Mouse (Mus musculus): ENCODE data around the gene Ccnc. TPM values are rescaled to one million over a fixed set of nuclear protein-coding genes. Genes with fewer than 3 reads are reported as not detected.

The Ccnc gene
- polyA plus RNA-seq, 1 experiment: 8.5 TPM

DNA sequence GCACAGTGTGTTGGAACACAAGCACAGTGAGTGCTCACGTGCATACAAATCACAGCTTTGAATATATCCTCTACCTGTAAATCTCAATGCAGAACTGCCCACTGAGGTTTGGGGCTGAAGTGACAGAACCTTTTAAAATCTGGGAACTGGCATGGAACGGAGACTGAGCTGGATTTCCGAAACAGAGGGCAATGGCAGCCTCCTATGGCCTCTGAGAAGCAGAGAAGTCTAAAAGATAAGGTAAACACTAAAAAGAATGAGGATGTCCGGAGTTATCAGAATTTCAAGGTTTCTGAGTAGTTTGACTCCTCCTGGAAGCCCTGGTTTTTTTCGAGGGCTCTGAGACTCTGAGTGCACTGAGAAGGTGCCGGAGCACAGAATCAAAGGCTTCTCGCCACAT lies 37.3 kb upstream of the Ccnc start:
- no peaks in the 10 kb centered on the region for H3K36me3 ChIP-seq (ENCODE audit: control insufficient read depth, insufficient read depth)
- H3K4me2 ChIP-seq (ENCODE audit: low read depth): no peak overlapping the region
- H3ac ChIP-seq (ENCODE audit: control insufficient read depth, insufficient read length): no peak overlapping the region
- H3K79me2 ChIP-seq (ENCODE audit: control insufficient read depth, insufficient read depth): no peaks in the 10 kb centered on the region
- H3K4me3 ChIP-seq: no peak overlapping the region
- TF ChIP-seq USF1 (IDR thresholded peaks at IDR 0.05; ENCODE audit: low read depth): no peak
- no peak for TF ChIP-seq SRF (IDR thresholded peaks at IDR 0.05; ENCODE audit: control insufficient read depth, insufficient read length, low read depth)
- no peak for TF ChIP-seq TCF3 (IDR thresholded peaks at IDR 0.05; ENCODE audit: insufficient read length, low read depth)
- TF ChIP-seq REST (IDR thresholded peaks at IDR 0.05; ENCODE audit: insufficient read depth, insufficient read length): no peak
- no peak for TF ChIP-seq MYOG (IDR thresholded peaks at IDR 0.05; ENCODE audit: control insufficient read depth in 1 of 3, insufficient read depth in 1 of 3, insufficient read length in 2 of 3, low read depth in 2 of 3)
- TF ChIP-seq POLR2A (IDR thresholded peaks at IDR 0.05; ENCODE audit: insufficient read length, low read depth): no peak
- no peak for TF ChIP-seq CEBPB (IDR thresholded peaks at IDR 0.05; ENCODE audit: insufficient read depth, poor library complexity, severe bottlenecking)
- no peak for TF ChIP-seq POLR2AphosphoS2 (IDR thresholded peaks at IDR 0.05; ENCODE audit: insufficient read length, low read depth)
- no peak for TF ChIP-seq E2F4 (IDR thresholded peaks at IDR 0.05; ENCODE audit: insufficient read depth)
- TF ChIP-seq MYOD1 (IDR thresholded peaks at IDR 0.05; ENCODE audit: control insufficient read depth in 1 of 3, insufficient read length in 2 of 3, low read depth in 2 of 3): no peak
- TF ChIP-seq TCF12 (IDR thresholded peaks at IDR 0.05; ENCODE audit: insufficient read depth, poor library complexity, severe bottlenecking): no peak
- no peak for TF ChIP-seq MAX (IDR thresholded peaks at IDR 0.05; ENCODE audit: low read depth)
- H3K27me3 ChIP-seq (ENCODE audit: control insufficient read depth, insufficient read depth, insufficient read length): peaks cover 46% of the 10 kb centered on the region

GRCm38 (mm10) chr4:21695638-21696254 lies 31.8 kb upstream of the Ccnc start:
- no peak for TF ChIP-seq REST (IDR thresholded peaks at IDR 0.05; ENCODE audit: insufficient read depth, insufficient read length)
- no peak for TF ChIP-seq MYOD1 (IDR thresholded peaks at IDR 0.05; ENCODE audit: control insufficient read depth in 1 of 3, insufficient read length in 2 of 3, low read depth in 2 of 3)
- TF ChIP-seq SRF (IDR thresholded peaks at IDR 0.05; ENCODE audit: control insufficient read depth, insufficient read length, low read depth): no peak
- no peak for TF ChIP-seq TCF3 (IDR thresholded peaks at IDR 0.05; ENCODE audit: insufficient read length, low read depth)
- TF ChIP-seq POLR2AphosphoS2 (IDR thresholded peaks at IDR 0.05; ENCODE audit: insufficient read length, low read depth): no peak
- no peak for TF ChIP-seq MYOG (IDR thresholded peaks at IDR 0.05; ENCODE audit: control insufficient read depth in 1 of 3, insufficient read depth in 1 of 3, insufficient read length in 2 of 3, low read depth in 2 of 3)
- no peak for TF ChIP-seq POLR2A (IDR thresholded peaks at IDR 0.05; ENCODE audit: insufficient read length, low read depth)
- no peak for TF ChIP-seq USF1 (IDR thresholded peaks at IDR 0.05; ENCODE audit: low read depth)
- no peak for TF ChIP-seq E2F4 (IDR thresholded peaks at IDR 0.05; ENCODE audit: insufficient read depth)
- no peak for TF ChIP-seq CEBPB (IDR thresholded peaks at IDR 0.05; ENCODE audit: insufficient read depth, poor library complexity, severe bottlenecking)
- no peak for TF ChIP-seq MAX (IDR thresholded peaks at IDR 0.05; ENCODE audit: low read depth)
- TF ChIP-seq TCF12 (IDR thresholded peaks at IDR 0.05; ENCODE audit: insufficient read depth, poor library complexity, severe bottlenecking): no peak
- no peak overlapping the region for H3K4me2 ChIP-seq (ENCODE audit: low read depth)
- no peaks in the 10 kb centered on the region for H3K36me3 ChIP-seq (ENCODE audit: control insufficient read depth, insufficient read depth)
- peaks cover 5% of the 10 kb centered on the region for H3K27me3 ChIP-seq (ENCODE audit: control insufficient read depth, insufficient read depth, insufficient read length)
- H3ac ChIP-seq (ENCODE audit: control insufficient read depth, insufficient read length): no peak overlapping the region
- no peak overlapping the region for H3K4me3 ChIP-seq
- no peaks in the 10 kb centered on the region for H3K79me2 ChIP-seq (ENCODE audit: control insufficient read depth, insufficient read depth)

DNA sequence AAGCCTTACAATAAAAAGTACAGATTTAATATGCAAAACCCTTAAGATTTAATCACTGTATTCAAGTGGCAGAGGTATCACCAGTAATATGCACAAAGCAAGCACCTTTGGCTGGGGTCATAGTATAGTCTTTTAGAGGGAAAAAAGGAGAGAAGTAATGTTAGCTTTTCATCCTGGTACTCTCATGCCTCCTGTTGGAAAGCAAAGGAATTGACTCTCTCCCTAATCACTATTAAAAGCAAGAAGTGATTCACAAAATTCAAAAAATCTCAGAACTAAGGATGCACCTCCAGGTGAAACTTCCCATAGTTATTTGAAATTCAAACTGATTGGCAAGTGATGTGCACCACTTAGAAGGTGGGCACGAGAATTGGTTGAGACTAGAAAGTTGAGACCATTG lies 22.5 kb upstream of the Ccnc start:
- Histone ChIP-seq H3K4me3 (no peak overlapping the region), H3K4me2 (ENCODE audit: low read depth) (no peak overlapping the region), H3K27me3 (ENCODE audit: control insufficient read depth, insufficient read depth, insufficient read length) (no peaks in the 10 kb centered on the region), H3K79me2 (ENCODE audit: control insufficient read depth, insufficient read depth) (no peaks in the 10 kb centered on the region), H3ac (ENCODE audit: control insufficient read depth, insufficient read length) (no peak overlapping the region), H3K36me3 (ENCODE audit: control insufficient read depth, insufficient read depth) (no peaks in the 10 kb centered on the region)
- TF ChIP-seq TCF12 (IDR thresholded peaks at IDR 0.05; ENCODE audit: insufficient read depth, poor library complexity, severe bottlenecking) (no peak), POLR2AphosphoS2 (IDR thresholded peaks at IDR 0.05; ENCODE audit: insufficient read length, low read depth) (no peak), TCF3 (IDR thresholded peaks at IDR 0.05; ENCODE audit: insufficient read length, low read depth) (no peak), POLR2A (IDR thresholded peaks at IDR 0.05; ENCODE audit: insufficient read length, low read depth) (no peak), USF1 (IDR thresholded peaks at IDR 0.05; ENCODE audit: low read depth) (no peak)

- TF ChIP-seq CEBPB (IDR thresholded peaks at IDR 0.05; ENCODE audit: insufficient read depth, poor library complexity, severe bottlenecking) (no peak), MYOD1 (IDR thresholded peaks at IDR 0.05; ENCODE audit: control insufficient read depth in 1 of 3, insufficient read length in 2 of 3, low read depth in 2 of 3) (peak in 1 of 3 experiments; percentile 23), REST (IDR thresholded peaks at IDR 0.05; ENCODE audit: insufficient read depth, insufficient read length) (peak; percentile 87), POLR2A (IDR thresholded peaks at IDR 0.05; ENCODE audit: insufficient read length, low read depth) (no peak), MYOG (IDR thresholded peaks at IDR 0.05; ENCODE audit: control insufficient read depth in 1 of 3, insufficient read depth in 1 of 3, insufficient read length in 2 of 3, low read depth in 2 of 3) (peak in 1 of 3 experiments; percentile 53), MAX (IDR thresholded peaks at IDR 0.05; ENCODE audit: low read depth) (peak; percentile 96)
- Histone ChIP-seq H3K4me2 (ENCODE audit: low read depth) (peak overlapping the region; percentile 16), H3K79me2 (ENCODE audit: control insufficient read depth, insufficient read depth) (no peaks in the 10 kb centered on the region), H3K4me3 (no peak overlapping the region), H3K27me3 (ENCODE audit: control insufficient read depth, insufficient read depth, insufficient read length) (no peaks in the 10 kb centered on the region), H3ac (ENCODE audit: control insufficient read depth, insufficient read length) (no peak overlapping the region), H3K36me3 (ENCODE audit: control insufficient read depth, insufficient read depth) (no peaks in the 10 kb centered on the region)
Observed at GRCm38 (mm10) chr4:21712147-21712546, 15.4 kb upstream of the Ccnc start.

GRCm38 (mm10) chr4:21722752-21723334 lies 4.7 kb upstream of the Ccnc start:
- peaks cover 1% of the 10 kb centered on the region for H3K79me2 ChIP-seq (ENCODE audit: control insufficient read depth, insufficient read depth)
- TF ChIP-seq E2F4 (IDR thresholded peaks at IDR 0.05; ENCODE audit: insufficient read depth) (no peak), MYOD1 (IDR thresholded peaks at IDR 0.05; ENCODE audit: control insufficient read depth in 1 of 3, insufficient read length in 2 of 3, low read depth in 2 of 3) (no peak), USF1 (IDR thresholded peaks at IDR 0.05; ENCODE audit: low read depth) (no peak), TCF12 (IDR thresholded peaks at IDR 0.05; ENCODE audit: insufficient read depth, poor library complexity, severe bottlenecking) (no peak), MYOG (IDR thresholded peaks at IDR 0.05; ENCODE audit: control insufficient read depth in 1 of 3, insufficient read depth in 1 of 3, insufficient read length in 2 of 3, low read depth in 2 of 3) (no peak), TCF3 (IDR thresholded peaks at IDR 0.05; ENCODE audit: insufficient read length, low read depth) (no peak), CEBPB (IDR thresholded peaks at IDR 0.05; ENCODE audit: insufficient read depth, poor library complexity, severe bottlenecking) (no peak), POLR2AphosphoS2 (IDR thresholded peaks at IDR 0.05; ENCODE audit: insufficient read length, low read depth) (no peak), SRF (IDR thresholded peaks at IDR 0.05; ENCODE audit: control insufficient read depth, insufficient read length, low read depth) (no peak), REST (IDR thresholded peaks at IDR 0.05; ENCODE audit: insufficient read depth, insufficient read length) (no peak), POLR2A (IDR thresholded peaks at IDR 0.05; ENCODE audit: insufficient read length, low read depth) (no peak), MAX (IDR thresholded peaks at IDR 0.05; ENCODE audit: low read depth) (no peak)
- peak overlapping the region; percentile 55 for H3K4me2 ChIP-seq (ENCODE audit: low read depth)
- H3K4me3 ChIP-seq: no peak overlapping the region
- no peaks in the 10 kb centered on the region for H3K27me3 ChIP-seq (ENCODE audit: control insufficient read depth, insufficient read depth, insufficient read length)
- H3ac ChIP-seq (ENCODE audit: control insufficient read depth, insufficient read length): no peak overlapping the region
- H3K36me3 ChIP-seq (ENCODE audit: control insufficient read depth, insufficient read depth): no peaks in the 10 kb centered on the region
